Mouse (Mus musculus): Measurements from ENCODE around the gene Ctnnd1. TPM values are rescaled to one million over a fixed set of nuclear protein-coding genes. Genes with fewer than 3 reads are reported as not detected.

Gene Ctnnd1
- total RNA-seq, 4 experiments from 2014 or later, result 125 to 161 (median 155) TPM

- no peak for DNase-seq
Observed at GRCm38 (mm10) chr2:84646138-84646537, 4.4 kb downstream of the Ctnnd1 start.

DNA sequence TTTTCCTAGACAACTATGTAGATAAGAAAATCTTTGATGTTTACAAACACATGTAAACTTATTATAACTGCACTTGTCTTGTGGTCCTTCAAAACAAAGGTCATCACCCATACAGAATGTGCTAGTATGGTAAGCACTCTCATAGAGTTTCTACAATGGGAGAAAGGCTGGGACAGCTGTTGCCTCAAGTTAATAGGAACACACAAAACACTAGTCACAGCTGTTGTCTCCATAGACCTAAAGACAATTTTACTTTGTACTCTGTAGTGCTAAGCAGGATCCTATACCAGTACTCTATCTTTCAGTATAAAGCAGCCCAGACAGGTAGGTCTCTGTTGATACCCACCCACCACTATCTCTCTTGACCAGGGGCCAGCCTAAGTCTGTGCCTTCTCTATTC is 9.7 kb downstream of the Ctnnd1 start:
- no peak for DNase-seq

DNA sequence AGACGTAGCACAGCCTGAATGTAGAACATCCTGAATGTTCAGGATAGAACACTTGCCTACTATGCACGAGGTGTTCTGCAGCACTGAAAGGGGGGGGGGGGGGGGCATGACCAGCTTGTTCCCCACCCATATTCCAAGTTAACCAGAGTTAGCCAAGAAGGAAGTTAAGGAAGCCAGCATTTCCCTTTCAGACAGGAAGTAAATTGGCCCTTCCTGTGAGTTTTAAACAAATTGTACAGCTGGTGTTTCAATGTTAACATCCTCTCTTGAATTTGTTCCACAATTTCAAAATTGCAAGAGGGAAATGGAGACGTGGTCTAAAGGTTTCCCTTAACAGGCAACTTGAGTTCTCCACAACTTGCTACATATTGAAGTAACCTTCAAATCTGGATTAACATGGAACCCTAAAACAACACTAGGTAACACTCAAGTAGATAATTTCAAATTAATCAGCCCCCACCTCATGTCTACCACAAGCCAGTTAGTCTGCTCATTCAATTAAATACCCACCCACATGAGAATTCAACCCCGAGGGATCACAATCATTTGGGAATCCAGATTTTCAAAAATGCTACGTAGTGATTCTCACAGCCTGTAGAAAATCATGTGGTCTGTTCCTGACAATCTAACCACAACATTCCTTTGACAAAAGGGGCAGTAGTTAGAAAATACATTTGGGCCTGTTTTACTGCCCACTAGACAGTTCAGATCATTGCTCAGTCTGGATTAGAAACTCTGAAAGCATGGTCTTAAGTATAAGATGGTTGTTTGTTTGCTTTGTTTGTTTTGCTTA is 11.9 kb downstream of the Ctnnd1 start:
- DNase-seq, result no peak

GRCm38 (mm10) chr2:84637452-84638165 is 13.0 kb downstream of the Ctnnd1 start:
- DNase-seq, result no peak

- DNase-seq, result no peak
Observed at GRCm38 (mm10) chr2:84636231-84636741, 14.3 kb downstream of the Ctnnd1 start.

DNA sequence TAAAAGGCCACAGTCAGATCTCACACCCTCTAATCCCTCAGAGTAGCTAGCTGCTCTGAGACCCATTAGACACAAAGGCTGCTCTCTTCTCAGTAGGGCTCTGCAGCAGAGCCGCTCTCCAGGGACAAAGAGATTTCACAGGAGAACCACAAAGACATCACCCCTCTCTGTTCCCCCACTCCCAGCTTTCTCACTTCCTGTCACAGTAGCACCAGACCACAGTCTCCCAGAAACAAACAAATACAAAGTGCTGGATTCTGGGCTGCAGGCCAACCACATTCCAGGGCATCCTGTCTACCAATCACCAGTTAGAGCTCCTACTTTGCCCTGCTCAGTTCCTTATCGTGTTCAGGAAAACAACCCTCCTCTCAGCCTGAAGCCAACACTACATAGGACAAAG is 15.0 kb downstream of the Ctnnd1 start:
- DNase-seq, result peak; percentile 89

- DNase-seq, result no peak
Observed at GRCm38 (mm10) chr2:84634934-84635482, 15.6 kb downstream of the Ctnnd1 start.

DNA sequence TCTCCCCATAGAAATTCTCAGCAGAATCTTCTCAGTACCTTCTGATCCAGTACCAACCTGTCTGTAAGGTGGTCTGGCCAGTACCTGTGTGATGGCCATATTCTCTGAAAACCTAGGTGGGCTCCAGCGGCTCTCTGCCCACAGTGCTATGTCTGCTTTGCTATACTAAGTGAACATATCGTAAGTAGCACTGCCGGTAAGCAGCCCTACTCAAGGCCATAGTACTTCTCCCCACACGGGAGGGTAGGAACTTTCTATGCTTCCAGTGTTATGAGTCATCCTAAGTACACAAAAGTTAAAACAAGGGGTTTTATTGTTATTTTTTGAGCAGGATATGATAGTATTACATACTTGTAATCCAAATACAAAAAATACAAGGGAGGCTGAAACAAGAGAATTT is 16.6 kb downstream of the Ctnnd1 start:
- DNase-seq, result no peak

GRCm38 (mm10) chr2:84632999-84633398 is 17.6 kb downstream of the Ctnnd1 start:
- DNase-seq, result peak; percentile 58

- DNase-seq, result no peak
Observed at GRCm38 (mm10) chr2:84632001-84632400, 18.6 kb downstream of the Ctnnd1 start.

DNA sequence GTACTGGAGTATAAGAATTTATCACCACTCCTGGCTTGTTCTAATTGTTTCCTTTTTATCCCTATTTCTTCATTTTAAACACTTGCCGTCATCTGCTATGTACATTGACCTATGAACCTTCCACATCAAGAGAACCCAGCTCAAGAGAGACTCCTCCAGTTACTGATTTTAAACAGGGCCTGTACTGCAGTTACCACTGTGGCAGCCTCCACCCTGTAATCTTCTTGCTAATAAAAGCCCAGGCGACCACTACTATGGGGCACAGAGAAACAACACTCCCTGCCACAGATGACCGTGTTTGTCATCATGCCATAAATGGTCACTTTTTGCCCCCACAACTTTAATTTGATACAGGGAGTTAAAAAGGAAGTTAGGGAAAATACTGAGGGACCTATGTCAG is 23.5 kb downstream of the Ctnnd1 start:
- no peak for DNase-seq

- no peak for DNase-seq
Observed at GRCm38 (mm10) chr2:84626366-84626975, 24.1 kb downstream of the Ctnnd1 start.

- no peak for DNase-seq
Observed at GRCm38 (mm10) chr2:84624201-84624600, 26.4 kb downstream of the Ctnnd1 start.

GRCm38 (mm10) chr2:84623428-84624119 is 27.0 kb downstream of the Ctnnd1 start:
- no peak for DNase-seq

- no peak for DNase-seq
Observed at GRCm38 (mm10) chr2:84622668-84623067, 27.9 kb downstream of the Ctnnd1 start.

GRCm38 (mm10) chr2:84619646-84620340 is 30.8 kb downstream of the Ctnnd1 start:
- no peak for DNase-seq

DNA sequence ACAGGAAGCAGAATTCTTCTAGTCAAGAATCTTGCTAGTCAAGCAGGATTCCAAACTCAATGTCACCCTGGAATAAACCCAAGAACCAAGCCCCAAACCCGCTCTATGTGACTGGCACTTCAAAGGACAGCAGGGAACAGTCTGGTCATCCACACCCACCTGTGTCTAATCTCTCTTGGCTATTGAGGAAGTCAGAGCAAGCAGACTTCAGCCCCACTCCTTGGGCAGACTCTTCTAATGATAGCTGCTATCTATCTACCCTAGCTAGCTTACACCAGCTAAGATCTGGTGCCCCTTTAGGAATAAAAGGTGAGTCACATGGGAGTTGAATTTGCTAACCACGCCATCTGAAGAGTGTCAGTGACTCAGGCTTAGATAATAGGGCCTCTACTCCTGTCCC is 31.7 kb downstream of the Ctnnd1 start:
- DNase-seq, result peak; percentile 42

GRCm38 (mm10) chr2:84617637-84618515 is 32.7 kb downstream of the Ctnnd1 start:
- DNase-seq, result no peak

DNA sequence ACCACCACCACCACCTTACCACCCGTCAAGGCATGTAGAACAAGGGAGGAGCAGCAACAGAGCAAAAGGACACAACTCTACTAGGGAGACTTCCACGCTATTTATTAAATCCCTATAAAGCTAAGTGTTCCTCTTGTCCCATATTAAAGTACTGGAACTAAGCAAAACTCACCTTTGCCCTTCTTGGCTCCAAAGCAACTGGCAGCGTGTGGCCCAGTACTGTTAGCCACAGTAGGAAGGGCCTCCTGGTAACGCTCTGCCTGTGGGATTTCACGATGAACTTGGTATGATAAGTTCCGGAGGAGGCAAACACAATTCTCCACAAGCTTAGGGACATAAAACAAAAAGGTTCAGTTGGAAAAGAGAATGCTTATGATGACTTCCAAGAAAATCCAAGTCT is 37.8 kb downstream of the Ctnnd1 start:
- no peak for DNase-seq

GRCm38 (mm10) chr2:84607842-84608241 is 42.7 kb downstream of the Ctnnd1 start:
- no peak for DNase-seq

- DNase-seq, result no peak
Observed at GRCm38 (mm10) chr2:84600977-84601376, 49.6 kb downstream of the Ctnnd1 start.
